Mouse (Mus musculus) cerebellum, adult 2 months (tissue): ENCODE measurements around the gene Uqcrh.

Experiments
- CTCF ChIP-seq: fragments of 200-500 bp; IDR thresholded peaks from 2 replicates; pipeline ENCODE4 v1.5.1; 2011; ENCODE audit warnings: low read depth, mild to moderate bottlenecking, control low read depth, low read length, moderate library complexity, borderline replicate concordance; ENCODE audit not compliant: insufficient read depth
- POLR2A ChIP-seq: fragments of 200-500 bp; IDR thresholded peaks from 2 replicates; pipeline ENCODE4 v1.6.1; 2011; ENCODE audit warnings: low read length, control low read depth, borderline replicate concordance; ENCODE audit not compliant: insufficient read depth

GRCm38 (mm10) chr4:116032906-116033305 lies 42.0 kb downstream of the Uqcrh start:
- TF ChIP-seq CTCF (no peak), POLR2A (no peak)
